Mouse (Mus musculus) lung, postnatal 10 days (tissue): ENCODE measurements around the gene Epgn.

Experiments
- DNase-seq: peaks from one replicate; pipeline ENCODE4 v3.0.0; 2021

The Epgn gene

GRCm38 (mm10) chr5:91027164-91027563 is at the start of gene Epgn:
Gene Epgn (plus strand): TSS chr5:91027464.
- no peak for DNase-seq

DNA sequence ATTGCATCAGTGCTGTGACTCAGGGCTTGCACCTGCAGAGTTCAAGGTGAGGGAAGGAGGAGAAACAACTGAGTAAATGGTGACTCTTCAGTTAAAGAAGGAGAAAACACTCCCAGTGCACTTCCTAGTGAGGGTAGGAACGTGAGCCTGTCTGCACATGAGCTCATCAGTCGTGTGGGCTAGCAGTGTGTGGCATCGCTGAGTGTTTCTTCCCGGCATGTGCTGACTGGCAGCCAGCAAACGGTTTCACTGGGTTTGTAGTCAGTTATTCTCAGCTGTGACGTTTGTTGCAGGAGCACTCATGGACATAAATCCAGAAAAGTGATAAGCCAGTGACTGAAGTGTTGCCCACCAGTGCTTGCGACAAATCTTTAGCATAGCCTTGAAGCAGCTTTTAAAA is 47.0 kb upstream of the Epgn start:
- DNase-seq = no peak

GRCm38 (mm10) chr5:90987605-90988004 is 39.7 kb upstream of the Epgn start:
- DNase-seq = no peak

DNA sequence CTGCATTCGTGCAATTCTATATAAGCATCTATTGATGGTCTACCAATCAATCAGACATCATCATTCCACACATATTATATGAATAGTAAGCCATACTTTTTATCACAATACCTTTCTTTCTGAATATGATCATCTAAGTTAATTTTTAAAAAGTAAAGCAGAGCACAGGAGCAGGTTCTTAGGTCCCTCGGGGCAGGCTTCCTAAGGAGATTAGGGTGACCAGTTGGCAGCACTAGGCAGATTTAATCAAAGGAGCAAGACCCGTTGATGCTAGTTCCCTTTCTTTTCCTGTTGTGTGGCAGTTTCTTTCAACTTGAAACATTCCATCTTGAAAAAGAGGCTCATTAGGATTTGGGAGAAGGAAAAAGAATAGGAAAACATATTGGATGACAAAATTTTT is 39.1 kb upstream of the Epgn start:
- no peak for DNase-seq

- no peak for DNase-seq
Observed at GRCm38 (mm10) chr5:90988592-90988991, 38.7 kb upstream of the Epgn start.

DNA sequence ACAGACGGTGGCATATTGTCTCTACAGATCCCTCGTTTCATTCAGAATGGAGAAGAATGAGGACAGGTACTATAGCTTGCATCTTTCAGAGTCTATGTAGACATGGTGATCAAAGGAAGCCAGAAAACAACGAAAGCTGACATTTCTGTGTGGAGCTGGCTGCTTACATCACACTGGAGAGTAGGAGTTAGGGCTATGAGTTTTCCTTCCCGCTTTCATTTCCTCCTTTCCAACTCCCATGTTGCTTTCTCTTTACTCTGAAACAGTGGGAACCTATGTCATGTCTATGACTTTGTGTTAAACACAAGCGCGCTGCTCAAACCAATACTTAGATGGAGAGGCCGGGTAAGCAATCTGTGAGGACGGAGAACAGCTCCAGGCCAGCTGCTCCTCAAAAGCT is 27.3 kb upstream of the Epgn start:
- DNase-seq = no peak

GRCm38 (mm10) chr5:91015216-91015615 is 12.0 kb upstream of the Epgn start:
- DNase-seq = no peak

DNA sequence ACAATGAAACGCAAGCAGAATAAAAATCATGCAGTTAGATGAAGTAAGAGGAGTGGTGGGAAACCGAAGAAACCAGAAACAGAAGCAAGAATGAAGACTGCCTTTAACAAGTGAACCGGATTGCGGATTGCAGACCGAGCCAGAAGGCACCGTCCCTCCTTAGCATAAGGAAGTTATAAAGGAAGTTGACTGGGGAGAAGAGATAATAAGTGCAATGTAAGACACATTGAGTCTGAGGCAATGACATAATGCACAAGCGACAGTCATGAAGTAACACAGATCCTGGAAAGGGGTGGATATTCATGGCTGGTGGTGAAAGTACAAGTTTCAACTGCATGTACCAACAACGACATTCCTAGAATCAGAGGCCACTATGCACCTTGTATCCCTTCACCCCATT is 4.2 kb upstream of the Epgn start:
- DNase-seq = no peak

DNA sequence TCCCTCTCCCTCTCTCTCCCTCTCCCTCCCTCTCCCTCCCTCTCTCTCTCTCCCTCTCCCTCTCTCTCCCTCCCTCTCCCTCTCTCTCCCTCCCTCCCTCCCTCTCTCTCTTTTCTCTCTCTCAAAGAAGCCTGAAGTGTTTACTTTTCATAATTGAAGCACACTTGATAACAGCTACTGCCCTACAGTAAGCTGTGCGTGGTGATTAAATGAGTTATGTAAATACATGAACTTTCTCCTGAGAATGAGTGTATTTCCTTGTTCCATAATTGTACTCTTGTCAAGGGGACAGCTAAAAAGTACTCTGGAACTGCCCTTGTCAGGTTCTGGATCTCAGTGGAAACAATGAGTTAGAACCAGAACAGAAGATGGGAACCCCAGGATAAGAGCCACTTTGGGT is 576 bp downstream of the Epgn start:
- no peak for DNase-seq

- no peak for DNase-seq
Observed at GRCm38 (mm10) chr5:91030629-91031028, 3.4 kb downstream of the Epgn start.

DNA sequence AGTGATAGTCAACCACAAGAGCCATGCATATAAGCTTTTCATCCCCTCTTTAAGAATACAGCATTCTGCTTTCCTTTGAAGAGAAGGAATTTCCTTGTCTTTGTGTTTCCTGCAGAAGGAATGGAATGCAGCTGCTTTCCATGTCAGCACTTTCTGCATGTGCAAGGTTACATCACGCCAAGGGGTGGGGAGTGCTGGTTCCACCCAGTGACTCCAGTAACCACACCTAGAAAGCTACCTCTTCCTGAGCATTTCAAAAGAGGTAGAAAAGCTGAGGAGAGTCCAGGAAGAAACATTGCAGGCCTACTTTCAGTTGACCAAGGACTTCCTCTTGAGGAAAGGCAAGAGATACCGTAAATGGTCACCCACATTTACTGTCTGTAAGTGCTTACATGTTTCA is 8.1 kb downstream of the Epgn start:
- peak; percentile 19 for DNase-seq

DNA sequence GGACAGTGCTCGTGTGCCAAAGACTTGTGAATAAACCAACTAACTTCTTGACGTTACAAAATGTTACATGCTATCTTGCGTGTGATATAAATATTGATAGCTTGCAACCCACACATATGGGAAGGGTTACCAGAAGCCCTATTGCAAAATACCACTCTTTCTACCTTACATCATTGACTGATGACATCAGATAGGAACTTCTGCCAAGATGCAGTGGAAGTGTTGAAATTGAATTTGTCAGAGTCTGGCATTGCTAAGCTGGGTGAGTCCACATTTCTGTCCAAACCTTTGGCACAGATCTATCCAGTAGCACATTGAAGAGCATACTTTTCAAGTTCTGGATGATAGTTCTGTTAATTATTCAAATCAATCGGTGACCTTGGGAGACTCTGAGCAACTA is 9.4 kb downstream of the Epgn start:
- DNase-seq = peak; percentile 9

DNA sequence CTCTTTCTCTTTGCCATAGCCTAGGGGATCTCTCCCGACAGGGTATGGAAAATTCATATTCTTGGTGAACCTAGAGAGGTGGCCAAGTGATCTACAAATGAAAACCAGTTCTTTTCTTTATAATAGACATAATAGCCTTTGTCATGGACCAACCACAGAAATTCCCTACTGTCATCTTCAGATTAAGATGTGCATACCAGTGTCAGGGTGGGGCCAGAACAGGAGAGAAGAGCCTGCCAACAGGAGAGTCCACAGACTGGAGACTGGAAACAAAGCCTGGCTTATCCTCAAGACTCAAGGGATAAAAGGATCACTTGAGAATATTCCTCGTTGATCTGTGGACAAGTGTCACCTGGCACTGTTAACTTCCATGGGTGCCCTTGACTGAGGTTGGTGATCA is 10.5 kb downstream of the Epgn start:
- DNase-seq = no peak

DNA sequence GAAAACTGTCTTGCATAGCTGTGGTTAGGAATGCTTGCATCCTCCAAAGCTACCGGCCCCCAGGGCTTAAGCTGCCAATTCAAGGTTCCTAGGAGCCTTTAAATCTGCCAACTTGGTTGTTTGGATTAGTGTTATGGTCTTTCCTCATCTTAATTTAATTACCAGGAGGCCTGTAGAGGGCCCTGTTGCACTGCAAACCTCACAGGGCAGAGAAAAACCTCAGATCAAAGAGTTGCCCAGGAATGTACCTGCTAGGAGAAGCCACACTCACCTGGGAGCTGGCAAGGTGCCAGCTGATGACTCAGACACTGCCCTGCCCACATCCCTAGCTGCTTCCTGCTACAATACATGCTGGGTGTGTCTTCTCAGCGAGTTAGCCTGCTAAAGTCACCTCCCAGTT is 11.3 kb downstream of the Epgn start:
- DNase-seq = peak; percentile 68

GRCm38 (mm10) chr5:91038963-91039362 is 11.7 kb downstream of the Epgn start:
- DNase-seq = no peak

- no peak for DNase-seq
Observed at GRCm38 (mm10) chr5:91047987-91048386, 20.7 kb downstream of the Epgn start.

DNA sequence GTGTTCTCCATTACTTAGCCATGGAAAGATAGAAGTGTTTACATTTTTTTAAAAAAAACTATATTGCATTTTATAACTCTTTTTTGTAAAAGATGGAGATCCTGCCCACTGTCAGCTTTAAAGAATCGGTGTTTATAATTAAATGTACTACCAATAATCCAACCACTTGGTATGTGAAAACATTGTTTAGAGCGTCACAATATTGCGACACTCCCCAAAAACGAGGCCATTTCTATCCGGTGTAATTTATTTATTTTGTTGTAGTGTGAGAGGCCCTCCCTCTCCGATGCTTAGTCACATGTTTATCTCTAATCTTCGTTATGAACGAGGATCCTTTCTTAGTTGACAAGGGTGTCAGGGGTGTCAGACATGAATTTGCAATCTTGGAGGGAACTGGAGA is 21.1 kb downstream of the Epgn start:
- DNase-seq = no peak

GRCm38 (mm10) chr5:91072340-91072739 is 45.1 kb downstream of the Epgn start:
- DNase-seq = no peak

GRCm38 (mm10) chr5:91073626-91074025 is 46.4 kb downstream of the Epgn start:
- peak; percentile 5 for DNase-seq

DNA sequence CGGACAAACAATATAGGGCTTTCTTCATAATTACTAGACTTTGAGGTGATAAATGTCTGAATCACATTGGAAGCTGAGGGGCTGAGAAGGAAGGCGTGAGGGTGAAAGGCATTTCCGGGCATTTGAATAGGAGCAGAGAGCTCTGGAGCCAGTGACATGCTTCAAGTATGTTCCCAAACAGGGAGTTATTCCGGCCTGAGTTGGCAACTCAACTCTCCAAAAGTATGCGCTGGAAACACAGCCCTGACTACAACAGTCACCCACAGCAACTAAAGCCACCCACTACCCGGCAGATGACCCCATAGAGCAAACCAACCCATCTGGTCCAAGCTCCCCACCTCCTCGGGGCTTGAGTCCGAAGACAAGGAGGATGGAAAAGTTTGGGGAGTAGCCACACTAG is 46.8 kb downstream of the Epgn start:
- peak; percentile 34 for DNase-seq

DNA sequence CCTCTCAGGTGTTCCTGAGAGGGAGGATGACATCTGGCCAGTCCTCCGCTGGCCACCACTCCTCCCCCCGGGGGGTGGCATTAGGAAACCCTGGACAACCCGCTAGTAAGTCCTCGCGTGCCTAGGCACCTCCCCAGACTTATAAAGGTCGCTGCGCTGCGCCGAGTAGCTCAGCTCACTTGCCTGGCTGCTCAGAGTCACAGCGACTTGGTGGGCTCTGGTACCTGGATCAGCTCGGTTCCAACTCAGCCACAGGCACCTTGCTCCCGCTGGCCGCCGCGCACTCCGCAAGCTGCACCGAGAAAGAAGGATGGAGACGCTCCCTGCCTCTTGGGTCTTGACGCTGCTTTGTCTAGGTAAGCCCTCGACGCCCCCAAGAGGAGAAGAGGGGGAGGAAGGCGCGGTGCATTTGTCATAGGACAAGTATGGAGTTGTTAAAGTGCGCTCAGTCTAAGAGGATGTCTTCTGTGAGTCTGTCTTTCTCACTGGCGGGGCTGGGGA is 47.2 kb downstream of the Epgn start, which contains the start of gene Ereg:
TSS of gene Ereg (plus strand) at position 173 of the 501 bp plus-strand sequence.
- DNase-seq = peak; percentile 30

DNA sequence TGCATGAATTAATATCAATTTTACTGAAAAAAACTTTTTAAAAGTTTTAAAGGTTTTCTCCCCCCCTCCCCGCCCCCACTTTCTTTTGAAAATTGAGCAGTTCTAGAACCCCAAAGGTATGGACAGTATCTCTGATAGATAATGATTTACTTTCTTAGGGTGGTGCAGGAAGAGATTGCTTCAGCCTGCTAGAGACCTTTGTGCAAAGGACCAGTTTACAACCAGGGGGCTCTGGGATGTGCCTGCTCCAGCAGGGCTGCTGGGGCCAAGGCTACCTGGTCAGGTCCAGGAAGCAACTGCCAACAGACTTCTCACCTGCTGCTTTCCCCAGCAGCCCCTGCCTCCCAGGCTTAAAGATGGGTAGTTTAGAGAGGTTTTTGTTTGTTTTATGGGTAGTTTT is 47.8 kb downstream of the Epgn start:
- DNase-seq = no peak

DNA sequence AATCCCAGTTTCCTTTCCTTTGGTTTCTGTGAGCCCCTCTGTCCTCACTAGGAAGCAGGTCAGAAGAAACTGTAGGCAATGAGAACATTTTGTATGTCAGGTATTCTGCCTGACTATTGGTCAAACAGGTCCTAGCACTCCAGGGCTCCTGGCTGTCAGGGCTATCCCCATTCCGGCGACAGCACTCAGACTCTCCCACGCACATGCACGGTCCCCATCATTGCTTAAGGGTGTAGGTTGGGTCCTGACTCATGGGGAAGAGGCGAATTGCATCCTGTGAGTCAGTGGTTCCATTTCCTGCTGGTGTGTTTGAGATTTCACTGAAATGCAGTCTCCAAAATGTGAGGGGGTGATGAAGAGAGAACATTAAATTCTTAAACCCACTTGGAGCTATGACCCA is 55.8 kb downstream of the Epgn start:
- no peak for DNase-seq
